Mouse (Mus musculus): ENCODE results near the gene S100a11. TPM values are rescaled to one million over a fixed set of nuclear protein-coding genes. Genes with fewer than 3 reads are reported as not detected.

Gene S100a11
- polyA plus RNA-seq, 2 experiments, result 46.2 to 159 TPM

- DNase-seq (ENCODE audit: low read depth in 3 of 3, low spot score in 3 of 3) (no peak), ATAC-seq (ENCODE audit: insufficient read depth) (no peak)
- Histone ChIP-seq H3K9me3 (ENCODE audit: control insufficient read depth, low read length) (no peaks in the 10 kb centered on the region), H3K27me3 (ENCODE audit: control insufficient read depth, insufficient read depth, low read length) (no peaks in the 10 kb centered on the region), H3K4me3 (ENCODE audit: insufficient read depth in 1 of 2, low read depth in 2 of 2, low read length in 2 of 2) (no peak overlapping the region), H3K36me3 (replicated peaks; ENCODE audit: control insufficient read depth, insufficient read depth, low read depth) (no peaks in the 10 kb centered on the region), H3K9ac (replicated peaks) (no peak overlapping the region), H3K4me1 (replicated peaks; ENCODE audit: control insufficient read depth in 2 of 2, insufficient read depth in 2 of 2, low read length in 1 of 2) (peaks cover 0 to 24% of the 10 kb centered on the region in 2 experiments; a peak in 2 of 4 replicates), H3K4me2 (ENCODE audit: low read depth) (no peak overlapping the region), H3K27ac (no peak overlapping the region)
- TF ChIP-seq EP300 (IDR thresholded peaks at IDR 0.05; ENCODE audit: low read depth) (no peak), CTCF (IDR thresholded peaks at IDR 0.05; ENCODE audit: low read depth) (no peak)
- WGBS (ENCODE audit: insufficient replicate concordance), result 52% methylated on average over 9 of the region's 9 CpGs
Observed at GRCm38 (mm10) chr3:93553765-93554378, 33.6 kb downstream of the S100a11 start.

GRCm38 (mm10) chr3:93554379-93554980 lies 34.2 kb downstream of the S100a11 start:
- no peak for DNase-seq (ENCODE audit: low read depth in 3 of 3, low spot score in 3 of 3)
- WGBS (ENCODE audit: insufficient replicate concordance), result 14% methylated on average over 13 of the region's 13 CpGs

GRCm38 (mm10) chr3:93554981-93555877 lies 34.9 kb downstream of the S100a11 start, which contains the start of gene S100a10:
S100a10 (plus strand) TSS chr3:93555080.
- ATAC-seq (ENCODE audit: insufficient read depth) (peak; percentile 76), DNase-seq (ENCODE audit: low read depth in 3 of 3, low spot score in 3 of 3) (peak in 1 of 3 experiments; percentile 17)
- no peaks in the 10 kb centered on the region for H3K27me3 ChIP-seq (ENCODE audit: control insufficient read depth, insufficient read depth, low read length)
- H3K9me3 ChIP-seq (ENCODE audit: control insufficient read depth, low read length), result no peaks in the 10 kb centered on the region
- under 1% methylated on average over 34 of the region's 39 CpGs for WGBS (ENCODE audit: insufficient replicate concordance)
- 0 out of 2 replicates have a peak within 1 kb of the TSS, but pooled peaks have one; percentile 27 for H3K9ac ChIP-seq (replicated peaks)
- no peaks in the 10 kb centered on the region for H3K36me3 ChIP-seq (replicated peaks; ENCODE audit: control insufficient read depth, insufficient read depth, low read depth)
- peak within 1 kb of the TSS; percentile 39 to 63 for H3K4me3 ChIP-seq (ENCODE audit: insufficient read depth in 1 of 2, low read depth in 2 of 2, low read length in 2 of 2)
- peaks cover 0 to 18% of the 10 kb centered on the region in 2 experiments; a peak in 2 of 4 replicates for H3K4me1 ChIP-seq (replicated peaks; ENCODE audit: control insufficient read depth in 2 of 2, insufficient read depth in 2 of 2, low read length in 1 of 2)
- peak within 1 kb of the TSS; percentile 63 for H3K4me2 ChIP-seq (ENCODE audit: low read depth)
- TF ChIP-seq CTCF (IDR thresholded peaks at IDR 0.05; ENCODE audit: low read depth), result no peak
- no peak for TF ChIP-seq EP300 (IDR thresholded peaks at IDR 0.05; ENCODE audit: low read depth)
- H3K27ac ChIP-seq, result no peak within 1 kb of the TSS

More at GRCm38 (mm10) chr3:93554379-93554980, 34.2 kb downstream of the S100a11 start:
- Histone ChIP-seq H3K9me3 (ENCODE audit: control insufficient read depth, low read length) (no peaks in the 10 kb centered on the region), H3K9ac (replicated peaks) (no peak overlapping the region), H3K4me3 (ENCODE audit: insufficient read depth in 1 of 2, low read depth in 2 of 2, low read length in 2 of 2) (peak overlapping the region in 1 of 2 experiments; percentile 34; a peak in 3 of 4 replicates), H3K27ac (no peak overlapping the region), H3K4me1 (replicated peaks; ENCODE audit: control insufficient read depth in 2 of 2, insufficient read depth in 2 of 2, low read length in 1 of 2) (peaks cover 0 to 24% of the 10 kb centered on the region in 2 experiments; a peak in 2 of 4 replicates), H3K36me3 (replicated peaks; ENCODE audit: control insufficient read depth, insufficient read depth, low read depth) (no peaks in the 10 kb centered on the region), H3K4me2 (ENCODE audit: low read depth) (peak overlapping the region; percentile 63), H3K27me3 (ENCODE audit: control insufficient read depth, insufficient read depth, low read length) (no peaks in the 10 kb centered on the region)
- TF ChIP-seq EP300 (IDR thresholded peaks at IDR 0.05; ENCODE audit: low read depth), result no peak
- TF ChIP-seq CTCF (IDR thresholded peaks at IDR 0.05; ENCODE audit: low read depth), result no peak
- ATAC-seq (ENCODE audit: insufficient read depth), result no peak

- TF ChIP-seq EP300 (IDR thresholded peaks at IDR 0.05; ENCODE audit: low read depth), result no peak
- Histone ChIP-seq H3K4me1 (replicated peaks; ENCODE audit: control insufficient read depth in 2 of 2, insufficient read depth in 2 of 2, low read length in 1 of 2) (peaks cover 0 to 17% of the 10 kb centered on the region in 2 experiments; a peak in 2 of 4 replicates), H3K4me2 (ENCODE audit: low read depth) (peak overlapping the region; percentile 63), H3K36me3 (replicated peaks; ENCODE audit: control insufficient read depth, insufficient read depth, low read depth) (no peaks in the 10 kb centered on the region), H3K9ac (replicated peaks) (no peak overlapping the region), H3K27ac (no peak overlapping the region), H3K4me3 (ENCODE audit: insufficient read depth in 1 of 2, low read depth in 2 of 2, low read length in 2 of 2) (peak overlapping the region; percentile 39 to 63), H3K9me3 (ENCODE audit: control insufficient read depth, low read length) (no peaks in the 10 kb centered on the region), H3K27me3 (ENCODE audit: control insufficient read depth, insufficient read depth, low read length) (no peaks in the 10 kb centered on the region)
- DNase-seq (ENCODE audit: low read depth in 3 of 3, low spot score in 3 of 3) (no peak), ATAC-seq (ENCODE audit: insufficient read depth) (peak; percentile 47)
- 0% methylated on average over 2 of the region's 2 CpGs for WGBS (ENCODE audit: insufficient replicate concordance)
Observed at GRCm38 (mm10) chr3:93555878-93556254, 35.6 kb downstream of the S100a11 start.

All from liver, embryonic 14.5 days (tissue).